Mouse (Mus musculus): ENCODE results near the gene Gm10031.

DNA sequence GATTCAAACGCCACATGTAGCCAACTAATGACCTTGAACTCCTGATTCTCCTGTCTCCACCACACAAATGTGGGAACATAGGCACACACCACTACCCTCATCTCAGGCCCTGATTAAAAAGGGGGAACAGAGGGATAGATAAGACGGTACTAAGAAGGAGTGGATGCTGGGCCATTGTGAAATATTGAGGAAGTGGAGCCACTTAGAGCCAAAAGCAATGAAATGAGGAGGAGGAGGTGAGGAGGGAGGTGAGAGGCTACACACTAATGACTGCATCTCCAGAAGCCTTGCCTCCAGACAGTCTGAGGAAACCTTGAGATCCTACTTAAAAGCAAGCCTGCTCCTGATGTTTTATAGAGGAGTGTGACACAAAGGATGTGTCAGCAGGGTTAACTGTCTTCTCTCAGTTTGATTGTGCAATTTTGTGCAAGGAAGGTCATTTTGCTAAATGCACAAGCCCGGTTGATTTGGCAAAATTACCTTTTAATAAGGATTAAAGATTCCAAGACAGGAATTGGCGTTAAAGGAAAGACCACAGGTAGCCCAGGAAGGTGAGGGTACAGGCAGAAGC is 32.5 kb upstream of the Gm10031 start:
- no peak for TF ChIP-seq CTCF (IDR thresholded peaks at IDR 0.05)
- no peak for TF ChIP-seq POLR2A (IDR thresholded peaks at IDR 0.05; ENCODE audit: insufficient read depth, low read depth, low read length)
